Mouse (Mus musculus): ENCODE measurements around the gene Adam12.

DNA sequence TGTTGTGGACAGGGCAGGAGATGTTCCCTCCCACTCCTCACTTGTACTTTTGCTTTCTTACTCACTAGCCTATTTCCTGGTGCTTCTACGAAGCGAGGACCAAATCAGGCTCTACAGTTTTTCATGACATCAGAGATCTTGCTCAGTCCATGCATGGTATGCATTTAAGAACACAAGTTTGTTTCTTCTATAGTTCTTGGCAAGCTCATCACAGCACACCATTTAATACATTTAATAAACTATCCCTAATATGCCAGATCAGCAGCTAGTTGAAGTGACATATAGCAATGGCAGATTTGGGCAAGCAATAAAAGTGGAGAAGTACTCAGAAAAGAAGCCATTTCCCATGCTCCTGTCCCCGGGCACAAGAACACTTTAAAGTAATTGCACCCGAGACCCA lies 285.8 kb downstream of the Adam12 start:
- TF ChIP-seq EP300 (IDR thresholded peaks at IDR 0.05; ENCODE audit: insufficient read depth, low read depth, low read length), result no peak
- no peak for TF ChIP-seq CTCF (IDR thresholded peaks at IDR 0.05; ENCODE audit: low read depth, low read length)
- no peak for TF ChIP-seq POLR2A (IDR thresholded peaks at IDR 0.05; ENCODE audit: insufficient read depth, low read length)

All from ES-Bruce4 (cell line).